8 mouse cellular contexts compared by ENCODE assay signal in the genomic region with DNA sequence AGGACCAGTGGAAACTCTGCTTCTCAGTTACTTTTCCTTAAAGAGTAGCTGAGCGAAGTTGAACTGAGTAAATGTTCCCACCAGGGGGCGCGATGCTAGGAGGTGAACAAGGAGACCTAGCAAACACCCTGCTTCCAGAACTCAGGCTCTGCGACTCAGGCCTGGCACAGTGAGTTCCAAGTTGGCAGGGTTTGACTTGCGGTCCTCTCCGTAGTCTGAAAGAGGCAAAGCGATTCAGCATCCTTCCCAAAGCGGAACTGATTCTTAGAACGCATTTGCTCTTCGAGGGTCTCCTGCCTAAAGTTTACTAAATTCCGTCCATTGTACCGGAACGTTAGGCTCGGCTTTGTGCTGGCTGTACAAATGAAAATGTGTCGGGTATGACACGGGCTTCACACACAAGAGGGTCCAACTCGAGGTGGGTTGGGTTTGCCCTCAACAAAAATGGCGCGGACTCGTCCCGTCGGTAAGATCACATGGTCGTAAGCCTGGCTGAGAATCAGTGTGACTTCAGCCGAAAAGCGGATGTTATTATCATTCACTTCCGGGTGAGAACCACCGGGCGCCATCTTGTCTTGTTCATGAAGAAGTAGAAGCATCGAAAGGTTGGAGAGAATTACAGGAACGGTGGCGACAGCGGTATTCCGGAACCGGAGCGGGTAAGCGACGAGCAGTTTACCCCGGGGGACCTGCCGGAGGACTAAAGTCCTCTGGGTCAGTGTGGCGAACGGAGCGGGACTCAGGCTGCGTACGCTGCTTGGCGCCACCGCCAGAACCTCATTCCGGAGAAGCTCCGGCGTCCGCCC. TPM values are rescaled to one million over a fixed set of nuclear protein-coding genes. Genes with fewer than 3 reads are reported as not detected.
DNase-seq lines count a peak whose midpoint lies in the region; ATAC-seq lines count a peak whose summit lies in the region.

Gene Pnisr (plus strand): TSS at position 103 of the 806 bp plus-strand sequence.

- no peaks in the 10 kb centered on the region for H3K27me3 ChIP-seq in heart, embryonic 14.5 days (ENCODE audit: control insufficient read depth, insufficient read depth, low read length)
- H3K27me3 ChIP-seq in liver, embryonic 13.5 days = no peaks in the 10 kb centered on the region
- H3K27me3 ChIP-seq in stomach, embryonic 16.5 days (ENCODE audit: control insufficient read depth, insufficient read depth, low read length) = no peaks in the 10 kb centered on the region

- H3K27ac ChIP-seq in heart, embryonic 14.5 days (replicated peaks in 1 of 2; ENCODE audit: control insufficient read depth in 1 of 2, insufficient read depth in 1 of 2, low read depth in 2 of 2, low read length in 2 of 2) = peak within 1 kb of the TSS; percentile 94 to 100
- peak within 1 kb of the TSS; percentile 93 for H3K27ac ChIP-seq in liver, embryonic 13.5 days
- H3K27ac ChIP-seq in stomach, embryonic 16.5 days (ENCODE audit: low read length) = peak within 1 kb of the TSS; percentile 98

- H3K36me3 ChIP-seq in heart, embryonic 14.5 days (ENCODE audit: control insufficient read depth, insufficient read depth, low read length) = no peaks in the 10 kb centered on the region
- H3K36me3 ChIP-seq in liver, embryonic 13.5 days = peaks cover 5% of the 10 kb centered on the region; the same call in 1 of the 2 replicates
- H3K36me3 ChIP-seq in stomach, embryonic 16.5 days (ENCODE audit: control insufficient read depth, insufficient read depth, low read length) = no peaks in the 10 kb centered on the region

- peak within 1 kb of the TSS; percentile 89 for H3K9ac ChIP-seq in heart, embryonic 14.5 days (ENCODE audit: low read length)
- peak within 1 kb of the TSS; percentile 91 for H3K9ac ChIP-seq in liver, embryonic 13.5 days
- peak within 1 kb of the TSS; percentile 87 for H3K9ac ChIP-seq in stomach, embryonic 16.5 days (ENCODE audit: low read length)

- ATAC-seq in CD4-positive, CD25-positive, alpha-beta regulatory T cell, adult 4 months = peak; percentile 91
- peak; percentile 98 for ATAC-seq in heart, embryonic 14.5 days (ENCODE audit: insufficient number of reproducible peaks, insufficient read depth, low FRiP score, low read depth)
- ATAC-seq in liver, embryonic 13.5 days (ENCODE audit: low read depth) = peak; percentile 95
- peak; percentile 98 for ATAC-seq in stomach, embryonic 16.5 days (ENCODE audit: insufficient read depth, low FRiP score)

- DNase-seq in c-Kit-negative CD71-positive TER-119-positive erythroid progenitor cells, embryonic 14.5 days (ENCODE audit: low read depth, low spot score) = peak; percentile 94
- peak; percentile 94 for DNase-seq in fibroblast of lung, adult 2 months (ENCODE audit: low read depth)
- DNase-seq in kidney, postnatal 14 days = peak; percentile 96
- DNase-seq in liver, embryonic 13.5 days = peak; percentile 91
- DNase-seq in neural tube, embryonic 10.5 days (ENCODE audit: extremely low spot score, low spot score) = peak; percentile 91

- under 1% methylated on average over 50 of the region's 50 CpGs for WGBS in heart, embryonic 14.5 days
- under 1% methylated on average over 50 of the region's 50 CpGs for WGBS in liver, embryonic 13.5 days (ENCODE audit: insufficient replicate concordance)
- WGBS in stomach, embryonic 16.5 days = under 1% methylated on average over 50 of the region's 50 CpGs

- peak within 1 kb of the TSS; percentile 80 for H3K4me2 ChIP-seq in heart, embryonic 14.5 days (ENCODE audit: low read length)
- peak within 1 kb of the TSS; percentile 72 for H3K4me2 ChIP-seq in liver, embryonic 13.5 days
- H3K4me2 ChIP-seq in stomach, embryonic 16.5 days (ENCODE audit: low read depth, low read length) = peak within 1 kb of the TSS; percentile 56

- peak within 1 kb of the TSS; percentile 66 to 99 for H3K4me3 ChIP-seq in heart, embryonic 14.5 days (ENCODE audit: control insufficient read depth in 1 of 2, insufficient read depth in 1 of 2, low read depth in 1 of 2, low read length in 2 of 2)
- H3K4me3 ChIP-seq in liver, embryonic 13.5 days (replicated peaks) = peak within 1 kb of the TSS; percentile 89
- H3K4me3 ChIP-seq in stomach, embryonic 16.5 days (replicated peaks; ENCODE audit: low read length) = peak within 1 kb of the TSS; percentile 86

- H3K9me3 ChIP-seq in heart, embryonic 14.5 days (ENCODE audit: control insufficient read depth, low read length) = no peaks in the 10 kb centered on the region
- H3K9me3 ChIP-seq in liver, embryonic 13.5 days (replicated peaks) = no peaks in the 10 kb centered on the region
- H3K9me3 ChIP-seq in stomach, embryonic 16.5 days (replicated peaks; ENCODE audit: control insufficient read depth, low read length) = no peaks in the 10 kb centered on the region

- H3K4me1 ChIP-seq in heart, embryonic 14.5 days (ENCODE audit: control insufficient read depth in 2 of 2, insufficient read depth in 2 of 2, low read length in 2 of 2) = peaks cover 2 to 11% of the 10 kb centered on the region in 2 experiments; a peak in 3 of 4 replicates
- peaks cover 20% of the 10 kb centered on the region for H3K4me1 ChIP-seq in liver, embryonic 13.5 days (replicated peaks)
- peaks cover 11% of the 10 kb centered on the region; the same call in 1 of the 2 replicates for H3K4me1 ChIP-seq in stomach, embryonic 16.5 days (ENCODE audit: control insufficient read depth, insufficient read depth, low read length)

RNA-seq across cellular contexts. Expression of gene Pnisr, which starts in this region (rescaled TPM):
- polyA plus RNA-seq in CD4-positive, CD25-positive, alpha-beta regulatory T cell, adult 4 months (2017; shearing (Covaris generic)) = 100 to 1,000 TPM; 219 to 256 TPM
- 85.3 and 86.0 TPM in 2 replicates for polyA plus RNA-seq in heart, embryonic 14.5 days (2014; fragmentation: Nextera tagmentation; extraction: Ambion mirVana)
- polyA plus RNA-seq in liver, embryonic 13.5 days (2015; fragmentation: Nextera tagmentation; extraction: Ambion mirVana) = 36.4 and 47.4 TPM in 2 replicates
- polyA plus RNA-seq in stomach, embryonic 16.5 days (2015; fragmentation: Nextera tagmentation; extraction: Ambion mirVana) = 119 and 128 TPM in 2 replicates

Comparison
In these comparisons a context has a peak if more than half of its experiments do, and no peak if none do; other contexts are left out.
1. Peak in every context shown above with its lines: DNase-seq, ATAC-seq, H3K4me3 ChIP-seq and H3K27ac ChIP-seq.